Mouse (Mus musculus) cortical plate, adult 2 months (tissue): Measurements from ENCODE around the gene Pdpk1. TPM values are rescaled to one million over a fixed set of nuclear protein-coding genes. Genes with fewer than 3 reads are reported as not detected.

Experiments used
- H3K27ac ChIP-seq: fragments of 200-500 bp; 2 replicates; pipeline ENCODE4 v1.5.1; 2012; ENCODE audit warnings: low read length, control low read depth, inconsistent platforms; ENCODE audit not compliant: insufficient read depth
- H3K4me1 ChIP-seq: fragments of 200-500 bp; 2 replicates; pipeline ENCODE4 v1.6.1; 2011; ENCODE audit warnings: low read length; ENCODE audit not compliant: control insufficient read depth, insufficient read depth
- H3K4me3 ChIP-seq: fragments of 200-500 bp; 2 replicates; pipeline ENCODE4 v1.5.1; 2011; ENCODE audit warnings: mild to moderate bottlenecking, low read length, control low read depth; ENCODE audit not compliant: insufficient read depth
- CTCF ChIP-seq: fragments of 200-500 bp; IDR thresholded peaks from 2 replicates; pipeline ENCODE4 v1.5.1; 2011; ENCODE audit warnings: mild to moderate bottlenecking, control low read depth, low read length; ENCODE audit not compliant: insufficient read depth; ENCODE audit errors: extremely low read depth
- POLR2A ChIP-seq: fragments of 200-500 bp; IDR thresholded peaks from 2 replicates; pipeline ENCODE4 v1.6.1; 2011; ENCODE audit warnings: mild to moderate bottlenecking, low read length, control low read depth; ENCODE audit not compliant: insufficient read depth; ENCODE audit errors: extremely low read depth
- polyA plus RNA-seq: library from polyadenylated mRNA; depleted of rRNA; stranded (reverse); fragments of >200 nt; gene quantifications from 2 replicates; pipeline ENCODE4 v1.2.3, GENCODE M21; 2012; rRNA removed

Pdpk1 gene
- polyA plus RNA-seq, 1 experiment, result 44.8 TPM

GRCm38 (mm10) chr17:24046026-24046425 lies 104.7 kb downstream of the Pdpk1 start:
- Histone ChIP-seq H3K4me1 (peaks cover 2% of the 10 kb centered on the region; the same call in 1 of the 2 replicates), H3K4me3 (no peak overlapping the region), H3K27ac (no peak overlapping the region)
- TF ChIP-seq CTCF (no peak), POLR2A (no peak)

GRCm38 (mm10) chr17:24045608-24046007 lies 105.1 kb downstream of the Pdpk1 start:
- Histone ChIP-seq H3K4me1 (peaks cover 2% of the 10 kb centered on the region; the same call in 1 of the 2 replicates), H3K27ac (no peak overlapping the region), H3K4me3 (no peak overlapping the region)
- TF ChIP-seq POLR2A (no peak), CTCF (no peak)

GRCm38 (mm10) chr17:24044482-24044881 lies 106.2 kb downstream of the Pdpk1 start:
- Histone ChIP-seq H3K4me3 (no peak overlapping the region), H3K4me1 (peaks cover 2% of the 10 kb centered on the region; the same call in 1 of the 2 replicates), H3K27ac (no peak overlapping the region)
- no peak for TF ChIP-seq POLR2A
- TF ChIP-seq CTCF, result 0 out of 2 replicates have a peak, but pooled peaks have one; percentile 2

- TF ChIP-seq POLR2A, result no peak
- TF ChIP-seq CTCF, result no peak
- Histone ChIP-seq H3K4me3 (no peak within 1 kb of the TSS), H3K27ac (no peak within 1 kb of the TSS), H3K4me1 (no peaks in the 10 kb centered on the region)
Observed at GRCm38 (mm10) chr17:24037844-24038243, 112.9 kb downstream of the Pdpk1 start, which contains the start of gene Prss27. Gene Prss27 (plus strand): TSS chr17:24038144.

GRCm38 (mm10) chr17:24037360-24037759 lies 113.4 kb downstream of the Pdpk1 start:
- Histone ChIP-seq H3K4me3 (no peak overlapping the region), H3K4me1 (no peaks in the 10 kb centered on the region), H3K27ac (no peak overlapping the region)
- TF ChIP-seq CTCF, result no peak
- no peak for TF ChIP-seq POLR2A

- H3K4me3 ChIP-seq, result no peak overlapping the region
- TF ChIP-seq POLR2A (no peak), CTCF (0 out of 2 replicates have a peak, but pooled peaks have one; percentile 18)
- no peaks in the 10 kb centered on the region for H3K4me1 ChIP-seq
- no peak overlapping the region for H3K27ac ChIP-seq
Observed at GRCm38 (mm10) chr17:24036954-24037353, 113.8 kb downstream of the Pdpk1 start.

- no peaks in the 10 kb centered on the region for H3K4me1 ChIP-seq
- no peak overlapping the region for H3K27ac ChIP-seq
- H3K4me3 ChIP-seq, result no peak overlapping the region
- TF ChIP-seq POLR2A, result no peak
- TF ChIP-seq CTCF, result no peak
Observed at GRCm38 (mm10) chr17:24035087-24035486, 115.6 kb downstream of the Pdpk1 start.

- peaks cover 2% of the 10 kb centered on the region; the same call in 1 of the 2 replicates for H3K4me1 ChIP-seq
- no peak overlapping the region for H3K27ac ChIP-seq
- TF ChIP-seq POLR2A (no peak), CTCF (no peak)
- H3K4me3 ChIP-seq, result no peak overlapping the region
Observed at GRCm38 (mm10) chr17:24030551-24030950, 120.2 kb downstream of the Pdpk1 start.

- H3K4me3 ChIP-seq, result no peak overlapping the region
- TF ChIP-seq POLR2A (no peak), CTCF (no peak)
- H3K4me1 ChIP-seq, result peaks cover 2% of the 10 kb centered on the region; the same call in 1 of the 2 replicates
- no peak overlapping the region for H3K27ac ChIP-seq
Observed at GRCm38 (mm10) chr17:24029477-24029876, 121.2 kb downstream of the Pdpk1 start.

Other genes starting within 250 kb of the Pdpk1 start
- not detected in 2 replicates for gene Dcpp3, start 233.5 kb downstream of the Pdpk1 start, polyA plus RNA-seq
- gene Sbp, start 209.3 kb downstream of the Pdpk1 start, polyA plus RNA-seq, result not detected in 2 replicates
- not detected in 2 replicates for gene Sbpl, start 195.7 kb downstream of the Pdpk1 start, polyA plus RNA-seq
- gene Prss30, start 170.4 kb downstream of the Pdpk1 start, polyA plus RNA-seq, result 0.46 and 0.47 TPM in 2 replicates
- gene Prss22, start 152.8 kb downstream of the Pdpk1 start, polyA plus RNA-seq, result 1.6 and 1.7 TPM in 2 replicates
- gene Prss27, start 112.8 kb downstream of the Pdpk1 start, polyA plus RNA-seq, result 0.08 TPM in 1 of 2 replicates, not detected in the other
- gene Kctd5, start 77.4 kb downstream of the Pdpk1 start, polyA plus RNA-seq, result 23.5 and 25.1 TPM in 2 replicates
- gene Amdhd2, start 12.8 kb upstream of the Pdpk1 start, polyA plus RNA-seq, result 33.6 and 36.5 TPM in 2 replicates
- 2,699 and 2,818 TPM in 2 replicates for gene Atp6v0c, start 18.8 kb upstream of the Pdpk1 start, polyA plus RNA-seq
- 62.7 and 72.7 TPM in 2 replicates for gene Tbc1d24, start 54.6 kb upstream of the Pdpk1 start, polyA plus RNA-seq
- gene Ntn3, start 58.6 kb upstream of the Pdpk1 start, polyA plus RNA-seq, result 5.5 and 6.8 TPM in 2 replicates
- 17.0 and 19.0 TPM in 2 replicates for gene Tedc2, start 69.9 kb upstream of the Pdpk1 start, polyA plus RNA-seq
- 4.4 and 4.8 TPM in 2 replicates for gene Ccnf, start 100.6 kb upstream of the Pdpk1 start, polyA plus RNA-seq
- 0.86 and 1.3 TPM in 2 replicates for gene Abca17, start 200.1 kb upstream of the Pdpk1 start, polyA plus RNA-seq
- gene Abca3, start 201.0 kb upstream of the Pdpk1 start, polyA plus RNA-seq, result 52.2 and 52.7 TPM in 2 replicates